Mouse (Mus musculus) left cerebral cortex, adult 9 months (tissue): ENCODE measurements around the gene Foxd1.

Source experiments
- DNase-seq, 2 experiments: peaks; one replicate each; pipeline ENCODE4 v3.0.0; 2022; ENCODE audit warnings: low spot score in 2 of 2

The Foxd1 gene

GRCm38 (mm10) chr13:98355559-98356111, 1.6 kb downstream of the Foxd1 start:
- no peak for DNase-seq

DNA sequence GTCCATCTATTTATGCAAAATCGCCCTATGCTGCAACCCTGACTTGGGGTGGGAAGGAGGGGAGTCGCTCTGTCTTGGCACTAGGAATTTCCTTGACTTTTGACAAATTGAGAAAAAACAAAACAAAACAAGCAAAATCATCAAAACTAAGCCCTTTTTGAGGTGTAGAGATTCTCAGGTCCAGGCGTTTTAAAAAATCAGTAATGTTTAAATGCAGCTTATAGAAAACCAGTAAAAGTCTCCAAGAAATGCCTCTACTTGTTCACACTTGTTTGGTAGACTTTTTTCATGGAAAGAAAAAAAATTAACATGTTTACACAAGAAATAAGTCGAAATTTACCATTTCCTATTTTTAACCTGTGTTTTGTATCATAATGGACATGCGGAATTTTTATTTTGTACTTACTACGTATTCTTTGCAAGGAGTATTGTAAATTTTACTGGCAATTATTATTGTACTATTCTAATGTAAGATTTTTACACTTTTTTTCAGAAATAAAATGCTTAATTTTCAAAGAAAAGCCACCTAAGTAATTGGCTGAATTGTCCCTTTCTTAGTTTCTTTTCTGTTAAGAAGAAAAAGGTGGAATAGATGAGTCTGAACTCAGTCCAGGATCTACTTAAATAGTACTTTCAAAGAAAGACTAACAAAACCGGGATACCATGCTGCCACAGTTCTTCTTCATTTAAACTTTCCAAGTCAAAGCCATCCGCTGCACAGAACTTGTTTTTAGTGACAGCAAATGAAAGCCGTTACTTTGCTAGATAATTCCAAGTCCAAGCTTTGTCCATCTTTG, 2.3 kb downstream of the Foxd1 start:
- no peak for DNase-seq

- DNase-seq, result no peak
These were observed 3.0 kb downstream of the Foxd1 start for GRCm38 (mm10) chr13:98356973-98357425.

- DNase-seq, result no peak
These were observed 3.7 kb downstream of the Foxd1 start for GRCm38 (mm10) chr13:98357433-98358423.

DNA sequence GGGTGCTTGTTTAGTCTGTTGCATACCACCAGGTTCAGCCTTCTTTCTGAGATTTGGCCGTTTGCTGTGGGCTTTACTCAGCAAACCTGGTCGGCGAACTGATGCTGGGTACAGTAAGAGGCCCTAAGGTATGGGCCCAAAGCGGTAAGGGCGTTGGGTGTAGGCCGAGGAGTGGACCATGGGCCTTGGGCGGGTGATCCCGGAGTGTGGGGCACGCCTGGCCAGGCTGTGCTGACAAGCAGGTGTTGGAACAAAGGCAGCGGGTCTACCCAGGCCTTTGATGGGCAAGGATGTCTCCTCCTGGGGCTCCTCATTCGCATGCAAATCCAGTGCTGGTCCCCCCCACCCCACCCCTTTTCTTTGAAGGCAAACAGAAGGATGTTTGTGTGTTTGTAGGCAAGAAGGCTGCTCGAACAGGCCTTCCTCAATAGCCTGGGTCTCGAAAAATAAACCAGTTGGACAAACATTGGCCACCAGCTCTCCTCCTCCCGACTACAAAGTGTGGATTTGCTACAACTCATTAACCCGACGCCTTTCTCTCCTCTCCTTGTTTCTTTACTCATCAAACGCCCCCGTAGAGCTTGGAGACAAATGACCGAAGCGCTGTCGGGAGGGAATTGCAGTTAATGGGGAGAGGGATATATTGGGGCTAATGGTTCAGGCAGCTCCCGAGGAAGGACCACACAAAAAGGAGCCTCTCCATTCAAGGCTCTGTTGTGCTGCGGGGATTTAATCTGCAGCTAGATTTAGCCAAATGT, 4.6 kb downstream of the Foxd1 start:
- no peak for DNase-seq

DNA sequence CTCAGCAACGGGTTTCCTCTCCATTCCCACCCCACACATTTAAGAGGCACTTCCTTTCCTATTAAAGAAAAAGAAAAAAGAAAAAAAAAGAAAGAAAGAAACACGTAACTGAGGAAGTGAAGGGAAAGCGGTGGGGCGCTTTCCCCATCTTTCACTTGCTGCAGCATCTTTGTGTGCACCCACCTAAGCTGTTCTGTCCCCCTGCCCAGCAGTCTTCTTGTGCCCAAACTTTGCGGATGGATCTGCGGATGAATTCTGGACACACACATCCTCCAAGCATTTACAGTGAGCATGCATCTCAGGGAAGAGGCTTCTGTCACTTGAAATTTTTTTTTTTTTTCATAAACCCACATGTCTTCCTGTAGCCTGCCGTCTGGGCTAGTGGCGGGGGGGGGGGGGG, 5.3 kb downstream of the Foxd1 start:
- no peak for DNase-seq

DNA sequence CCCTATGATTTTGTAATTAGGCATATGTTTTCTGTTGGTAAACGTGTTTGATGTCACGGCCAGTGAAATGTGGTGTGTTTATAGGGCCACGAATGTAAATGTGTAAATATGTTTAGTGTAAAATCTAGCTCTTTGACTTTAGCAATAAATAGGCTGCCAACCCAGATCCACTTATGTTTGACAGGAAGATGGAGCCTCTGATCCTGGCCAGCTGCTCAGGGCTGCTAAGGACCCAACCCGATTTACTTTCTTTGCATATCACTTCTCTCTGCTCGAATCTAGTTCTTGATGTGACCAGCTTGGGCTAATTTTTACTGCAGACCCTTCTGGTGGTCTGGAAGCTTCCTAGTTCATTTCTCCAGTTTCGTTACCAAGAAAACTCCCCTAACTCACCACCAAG, 6.3 kb downstream of the Foxd1 start:
- DNase-seq, result no peak

DNA sequence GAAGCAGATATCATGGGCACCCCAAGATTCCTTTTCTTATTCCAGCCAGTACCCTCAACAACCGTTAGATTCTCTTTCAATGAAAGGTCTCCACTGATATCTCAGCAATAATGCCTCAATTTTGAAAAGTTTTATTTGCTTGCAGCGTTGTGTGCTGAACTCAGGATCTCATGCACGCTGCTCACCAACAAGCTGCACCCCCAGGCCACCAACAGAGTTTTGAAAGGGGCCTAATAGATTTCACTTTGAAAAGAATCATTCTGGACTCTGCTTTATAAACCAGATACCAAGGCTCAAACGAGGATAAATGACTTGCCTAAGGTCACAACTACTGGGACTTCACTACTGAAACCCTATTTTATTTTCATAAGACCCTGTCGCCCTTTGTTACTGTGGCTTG, 7.1 kb downstream of the Foxd1 start:
- no peak for DNase-seq

DNA sequence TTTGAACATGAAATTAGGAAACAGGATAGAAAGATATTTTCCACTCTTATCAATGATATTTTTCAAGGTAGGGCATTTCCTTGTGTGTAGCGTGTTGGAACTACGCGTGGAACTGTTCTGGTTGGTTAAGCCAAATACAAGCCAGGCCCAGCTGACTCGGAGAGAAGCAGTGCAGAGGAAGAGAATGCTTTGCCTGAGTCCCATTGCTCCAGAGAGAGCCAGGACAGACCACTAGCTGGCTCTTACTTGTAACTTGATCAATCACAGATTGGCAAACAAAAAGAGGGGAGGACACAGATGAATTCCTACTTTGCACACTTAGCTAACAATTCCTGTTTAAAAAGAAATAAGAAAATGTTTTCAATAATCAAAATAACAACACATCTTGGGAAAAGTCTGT, 9.0 kb downstream of the Foxd1 start:
- no peak for DNase-seq

- no peak for DNase-seq
These were observed 11.0 kb downstream of the Foxd1 start for GRCm38 (mm10) chr13:98365081-98365480.

GRCm38 (mm10) chr13:98365766-98366421, 11.9 kb downstream of the Foxd1 start:
- DNase-seq, result no peak

- DNase-seq, result no peak
These were observed 12.6 kb downstream of the Foxd1 start for GRCm38 (mm10) chr13:98366469-98367275.

DNA sequence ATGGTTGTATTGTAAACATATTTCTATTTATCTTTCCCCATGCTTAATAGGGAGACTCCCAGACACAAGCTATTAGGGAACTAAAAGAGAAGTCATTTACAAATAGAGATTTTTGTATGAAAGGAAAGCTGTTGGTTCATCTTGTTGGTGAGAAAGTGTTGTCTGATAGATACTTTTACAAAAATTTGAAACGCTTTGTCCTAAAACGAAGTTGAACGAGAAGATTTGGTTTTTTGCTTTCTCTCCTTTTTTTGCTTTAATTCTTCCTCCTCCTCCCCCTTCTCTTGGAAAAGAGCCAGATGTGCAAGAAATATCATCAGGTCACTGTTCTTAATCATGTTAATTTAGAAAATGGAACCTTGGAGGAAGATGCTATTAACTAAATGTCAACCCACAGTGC, 13.6 kb downstream of the Foxd1 start:
- no peak for DNase-seq

DNA sequence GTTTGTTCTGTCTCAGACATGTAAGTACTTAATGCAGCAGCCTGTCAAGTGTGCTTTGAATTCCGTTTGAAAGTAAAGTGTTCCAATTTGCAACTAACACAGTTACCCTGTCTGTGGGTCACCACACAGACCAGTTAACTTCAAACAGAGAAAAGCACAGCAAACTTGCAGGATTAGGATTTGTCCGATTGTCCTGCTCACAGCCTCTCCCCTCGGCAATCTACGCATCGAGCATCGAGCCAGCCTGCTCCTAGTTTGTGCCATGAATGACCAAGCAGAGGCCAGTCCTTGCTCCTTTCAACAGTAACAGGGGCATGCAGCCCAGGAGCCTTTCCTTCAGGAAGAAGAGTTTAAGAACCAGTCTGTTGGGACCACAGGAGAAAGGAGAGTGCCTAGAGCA, 15.0 kb downstream of the Foxd1 start:
- DNase-seq, result no peak

DNA sequence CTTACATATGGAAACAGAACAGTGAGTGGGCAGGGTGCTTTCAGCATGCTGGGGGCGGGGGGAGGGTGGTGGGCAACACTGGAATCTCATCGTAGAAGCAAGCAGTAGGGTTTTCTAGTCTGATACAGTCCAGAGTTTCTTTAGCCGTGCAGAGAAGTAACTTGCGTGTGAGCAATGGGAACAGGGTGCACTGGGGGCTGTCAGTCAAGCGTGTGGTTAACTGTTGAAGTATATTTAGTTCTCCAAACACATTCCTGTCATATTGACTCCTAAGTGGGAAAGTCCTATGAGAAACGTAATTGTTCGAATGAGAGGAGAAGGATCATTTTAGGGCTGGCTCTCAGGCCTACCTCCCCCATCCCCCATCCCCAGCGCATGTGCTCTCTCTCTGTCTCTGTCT, 20.5 kb downstream of the Foxd1 start:
- DNase-seq, result no peak

GRCm38 (mm10) chr13:98374979-98375378, 20.9 kb downstream of the Foxd1 start:
- DNase-seq, result no peak

DNA sequence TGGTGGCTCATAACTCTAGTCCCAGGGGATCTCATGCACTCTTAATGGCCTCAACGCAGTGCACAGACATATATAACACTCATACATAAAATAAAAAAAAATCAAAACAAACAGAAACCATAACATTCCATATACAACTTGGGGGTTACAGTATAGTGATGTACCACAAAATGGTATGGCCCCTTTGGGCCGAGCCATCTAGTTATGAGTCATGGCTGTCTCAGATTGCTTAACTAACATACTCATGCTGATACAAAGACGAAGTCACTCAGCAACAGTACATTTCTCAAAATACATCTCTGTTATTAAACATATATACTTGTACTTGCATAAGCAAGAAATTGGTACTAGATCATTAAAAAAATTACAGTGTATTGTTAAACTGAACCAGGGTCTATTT, 23.7 kb downstream of the Foxd1 start:
- DNase-seq, result no peak

DNA sequence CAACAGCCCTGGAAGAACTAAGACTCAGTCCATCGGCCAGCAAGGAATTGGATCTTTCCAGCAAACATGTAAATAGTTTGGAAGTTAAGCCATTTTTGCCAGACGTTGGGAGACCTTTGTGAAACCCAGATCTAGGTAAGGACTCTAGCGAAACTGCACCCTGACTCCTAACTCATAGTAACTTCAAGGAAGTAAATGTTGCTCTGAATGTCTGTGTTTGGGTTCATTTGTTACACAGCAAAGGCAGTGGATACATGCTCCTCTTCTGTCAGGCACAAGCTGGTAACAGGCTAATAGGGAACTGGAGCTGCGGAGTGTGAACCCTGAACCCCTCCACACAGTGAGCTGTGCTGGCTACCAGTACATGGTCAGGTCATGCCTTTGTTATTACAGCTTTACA, 28.7 kb downstream of the Foxd1 start:
- no peak for DNase-seq

DNA sequence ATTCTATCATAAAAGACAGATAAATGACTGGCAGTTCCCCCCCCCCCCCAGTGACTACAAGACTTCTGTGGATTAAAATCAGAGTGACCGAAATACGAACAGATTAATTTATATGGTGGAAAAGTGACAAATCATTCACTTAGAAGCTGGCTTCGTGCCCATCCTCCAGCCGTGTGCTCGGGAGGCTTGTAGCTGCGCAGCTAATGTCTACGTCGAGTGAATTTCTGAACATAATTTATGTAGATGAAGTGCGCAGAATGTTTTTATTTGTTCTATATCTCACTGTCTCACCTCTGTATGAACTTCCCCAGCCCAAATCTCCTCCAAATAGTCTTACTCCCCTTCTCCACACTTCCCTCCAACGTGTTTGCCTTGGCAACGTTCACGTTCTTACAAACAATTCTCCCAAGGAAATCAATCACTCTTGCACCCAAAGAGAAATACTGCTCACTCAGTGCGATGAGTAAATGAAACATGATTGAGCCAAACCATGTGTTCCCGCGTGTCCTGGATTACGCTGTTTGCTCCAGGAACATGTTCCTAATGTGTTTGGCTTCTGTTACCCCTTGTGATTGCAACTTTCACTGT, 30.0 kb downstream of the Foxd1 start:
- no peak for DNase-seq

- no peak for DNase-seq
These were observed 31.8 kb downstream of the Foxd1 start for GRCm38 (mm10) chr13:98385877-98386276.
